Mouse (Mus musculus) liver, embryonic 14.5 days (tissue): ENCODE data around the gene Nrp1.

Experiments used
- CTCF ChIP-seq: IDR thresholded peaks from 2 replicates; pipeline ENCODE4 v1.5.1; 2016; ENCODE audit warnings: antibody characterized with exemption, low read depth, control low read depth
- EP300 ChIP-seq: IDR thresholded peaks from 2 replicates; pipeline ENCODE4 v1.6.1; 2016; ENCODE audit warnings: antibody characterized with exemption, low read depth

- TF ChIP-seq CTCF (no peak), EP300 (no peak)
Observed at GRCm38 (mm10) chr8:128372724-128373123, 14.3 kb downstream of the Nrp1 start.
